Mouse (Mus musculus) testis, adult 2 months (tissue): ENCODE results near the gene Col5a1.

ENCODE experiments used
- CTCF ChIP-seq: fragments of 200-500 bp; IDR thresholded peaks from 2 replicates; pipeline ENCODE4 v1.5.1; 2012; ENCODE audit warnings: low read depth, mild to moderate bottlenecking, inconsistent platforms, low read length, moderate library complexity; ENCODE audit not compliant: control insufficient read depth, insufficient read depth, insufficient replicate concordance
- POLR2A ChIP-seq: fragments of 200-500 bp; IDR thresholded peaks from 2 replicates; pipeline ENCODE4 v1.6.1; 2012; ENCODE audit warnings: low read depth, mild to moderate bottlenecking, inconsistent platforms, low read length, moderate library complexity; ENCODE audit not compliant: control insufficient read depth

- TF ChIP-seq POLR2A (no peak), CTCF (no peak)
Observed at GRCm38 (mm10) chr2:27934831-27935230, 48.6 kb downstream of the Col5a1 start.
